Mouse (Mus musculus): ENCODE data around the gene Mylk. TPM values are rescaled to one million over a fixed set of nuclear protein-coding genes. Genes with fewer than 3 reads are reported as not detected.

Gene Mylk
- polyA plus RNA-seq, 1 experiment from 2014 or later = 13.4 TPM

GRCm38 (mm10) chr16:35018470-35018974 lies 273.5 kb downstream of the Mylk start:
- ATAC-seq (ENCODE audit: insufficient number of reproducible peaks, insufficient read depth, low FRiP score, low TSS enrichment, low read depth) = no peak
- Histone ChIP-seq H3K27me3 (peaks cover 28% of the 10 kb centered on the region), H3K9ac (no peak overlapping the region), H3K36me3 (no peaks in the 10 kb centered on the region), H3K9me3 (no peaks in the 10 kb centered on the region; the same call in 1 of the 2 replicates), H3K4me2 (no peak overlapping the region), H3K4me3 (no peak overlapping the region), H3K27ac (no peak overlapping the region), H3K4me1 (no peaks in the 10 kb centered on the region)
- 84% methylated on average over 1 of the region's 1 CpGs for WGBS

GRCm38 (mm10) chr16:35021903-35022241 lies 276.9 kb downstream of the Mylk start:
- H3K4me2 ChIP-seq = peak overlapping the region; percentile 64
- no peak for ATAC-seq (ENCODE audit: insufficient number of reproducible peaks, insufficient read depth, low FRiP score, low TSS enrichment, low read depth)
- H3K36me3 ChIP-seq = peaks cover 12% of the 10 kb centered on the region
- H3K4me3 ChIP-seq = peak overlapping the region; percentile 66
- H3K9me3 ChIP-seq = no peaks in the 10 kb centered on the region
- H3K27ac ChIP-seq = no peak overlapping the region
- no peaks in the 10 kb centered on the region for H3K4me1 ChIP-seq
- no peak overlapping the region for H3K9ac ChIP-seq
- 56% methylated on average over 5 of the region's 5 CpGs for WGBS
- peaks cover 22% of the 10 kb centered on the region for H3K27me3 ChIP-seq

GRCm38 (mm10) chr16:35022242-35023137 lies 277.5 kb downstream of the Mylk start, which contains the start of gene Hacd2:
Gene Hacd2 (plus strand): TSS chr16:35022428.
- peak within 1 kb of the TSS; percentile 64 for H3K4me2 ChIP-seq
- H3K9me3 ChIP-seq = no peaks in the 10 kb centered on the region
- H3K4me1 ChIP-seq = no peaks in the 10 kb centered on the region
- peaks cover 22% of the 10 kb centered on the region for H3K27me3 ChIP-seq
- under 1% methylated on average over 83 of the region's 97 CpGs for WGBS
- H3K4me3 ChIP-seq = peak within 1 kb of the TSS; percentile 66
- peak; percentile 99 for ATAC-seq (ENCODE audit: insufficient number of reproducible peaks, insufficient read depth, low FRiP score, low TSS enrichment, low read depth)
- peaks cover 17% of the 10 kb centered on the region for H3K36me3 ChIP-seq
- H3K27ac ChIP-seq = peak within 1 kb of the TSS; percentile 71
- peak within 1 kb of the TSS; percentile 80 for H3K9ac ChIP-seq

- H3K9ac ChIP-seq = peak overlapping the region; percentile 80
- H3K4me3 ChIP-seq = peak overlapping the region; percentile 66
- 5% methylated on average over 8 of the region's 8 CpGs for WGBS
- H3K9me3 ChIP-seq = no peaks in the 10 kb centered on the region
- peak overlapping the region; percentile 64 for H3K4me2 ChIP-seq
- peak overlapping the region; percentile 71; the same call in 1 of the 2 replicates for H3K27ac ChIP-seq
- ATAC-seq (ENCODE audit: insufficient number of reproducible peaks, insufficient read depth, low FRiP score, low TSS enrichment, low read depth) = no peak
- H3K27me3 ChIP-seq = peaks cover 20% of the 10 kb centered on the region
- H3K36me3 ChIP-seq = peaks cover 17% of the 10 kb centered on the region
- H3K4me1 ChIP-seq = no peaks in the 10 kb centered on the region
Measured at GRCm38 (mm10) chr16:35023138-35023735, 278.2 kb downstream of the Mylk start.

- ATAC-seq (ENCODE audit: insufficient number of reproducible peaks, insufficient read depth, low FRiP score, low TSS enrichment, low read depth) = no peak
- 82% methylated on average over 5 of the region's 5 CpGs for WGBS
Measured at GRCm38 (mm10) chr16:35024300-35024699, 279.3 kb downstream of the Mylk start.

GRCm38 (mm10) chr16:35025347-35025746 lies 280.3 kb downstream of the Mylk start:
- H3K9ac ChIP-seq = no peak overlapping the region
- no peaks in the 10 kb centered on the region for H3K4me1 ChIP-seq
- no peak for ATAC-seq (ENCODE audit: insufficient number of reproducible peaks, insufficient read depth, low FRiP score, low TSS enrichment, low read depth)
- H3K4me2 ChIP-seq = no peak overlapping the region
- peaks cover 6% of the 10 kb centered on the region for H3K27me3 ChIP-seq
- 96% methylated on average over 4 of the region's 4 CpGs for WGBS
- no peak overlapping the region for H3K27ac ChIP-seq
- H3K9me3 ChIP-seq = no peaks in the 10 kb centered on the region
- no peak overlapping the region for H3K4me3 ChIP-seq
- peaks cover 33% of the 10 kb centered on the region for H3K36me3 ChIP-seq

More at GRCm38 (mm10) chr16:35024300-35024699, 279.3 kb downstream of the Mylk start:
- H3K36me3 ChIP-seq = peaks cover 27% of the 10 kb centered on the region
- H3K27ac ChIP-seq = no peak overlapping the region
- H3K9ac ChIP-seq = no peak overlapping the region
- peaks cover 15% of the 10 kb centered on the region for H3K27me3 ChIP-seq
- no peak overlapping the region for H3K4me2 ChIP-seq
- H3K9me3 ChIP-seq = no peaks in the 10 kb centered on the region
- H3K4me1 ChIP-seq = no peaks in the 10 kb centered on the region
- no peak overlapping the region for H3K4me3 ChIP-seq

GRCm38 (mm10) chr16:35033241-35033640 lies 288.2 kb downstream of the Mylk start:
- ATAC-seq (ENCODE audit: insufficient number of reproducible peaks, insufficient read depth, low FRiP score, low TSS enrichment, low read depth) = no peak
- peaks cover 39% of the 10 kb centered on the region for H3K36me3 ChIP-seq

GRCm38 (mm10) chr16:35033809-35034577 lies 289.0 kb downstream of the Mylk start:
- no peaks in the 10 kb centered on the region for H3K27me3 ChIP-seq
- peaks cover 34% of the 10 kb centered on the region for H3K36me3 ChIP-seq
- H3K9ac ChIP-seq = no peak overlapping the region
- peak overlapping the region; percentile 76 for H3K27ac ChIP-seq
- no peaks in the 10 kb centered on the region for H3K4me1 ChIP-seq
- H3K4me3 ChIP-seq = no peak overlapping the region
- ATAC-seq (ENCODE audit: insufficient number of reproducible peaks, insufficient read depth, low FRiP score, low TSS enrichment, low read depth) = no peak
- WGBS = 69% methylated on average over 8 of the region's 8 CpGs
- H3K4me2 ChIP-seq = no peak overlapping the region
- H3K9me3 ChIP-seq = no peaks in the 10 kb centered on the region

More at GRCm38 (mm10) chr16:35033241-35033640, 288.2 kb downstream of the Mylk start:
- Histone ChIP-seq H3K4me3 (no peak overlapping the region), H3K27me3 (no peaks in the 10 kb centered on the region), H3K27ac (peak overlapping the region; percentile 76), H3K9me3 (no peaks in the 10 kb centered on the region), H3K4me1 (no peaks in the 10 kb centered on the region), H3K9ac (no peak overlapping the region), H3K4me2 (no peak overlapping the region)
- WGBS = 81% methylated on average over 3 of the region's 3 CpGs

- peaks cover 37% of the 10 kb centered on the region for H3K36me3 ChIP-seq
Measured at GRCm38 (mm10) chr16:35034971-35035370, 290.0 kb downstream of the Mylk start.

GRCm38 (mm10) chr16:35036754-35037153 lies 291.7 kb downstream of the Mylk start:
- 90% methylated on average over 5 of the region's 5 CpGs for WGBS
- Histone ChIP-seq H3K36me3 (peaks cover 35% of the 10 kb centered on the region), H3K4me3 (no peak overlapping the region), H3K9me3 (no peaks in the 10 kb centered on the region), H3K4me1 (no peaks in the 10 kb centered on the region), H3K27me3 (no peaks in the 10 kb centered on the region), H3K9ac (no peak overlapping the region), H3K27ac (no peak overlapping the region), H3K4me2 (no peak overlapping the region)
- no peak for ATAC-seq (ENCODE audit: insufficient number of reproducible peaks, insufficient read depth, low FRiP score, low TSS enrichment, low read depth)

More at GRCm38 (mm10) chr16:35034971-35035370, 290.0 kb downstream of the Mylk start:
- Histone ChIP-seq H3K4me3 (no peak overlapping the region), H3K27ac (no peak overlapping the region), H3K4me2 (no peak overlapping the region), H3K9me3 (no peaks in the 10 kb centered on the region), H3K4me1 (no peaks in the 10 kb centered on the region), H3K27me3 (no peaks in the 10 kb centered on the region), H3K9ac (no peak overlapping the region)
- 82% methylated on average over 5 of the region's 5 CpGs for WGBS
- ATAC-seq (ENCODE audit: insufficient number of reproducible peaks, insufficient read depth, low FRiP score, low TSS enrichment, low read depth) = no peak

- Histone ChIP-seq H3K4me3 (no peak overlapping the region), H3K9me3 (no peaks in the 10 kb centered on the region), H3K27me3 (no peaks in the 10 kb centered on the region), H3K4me2 (no peak overlapping the region), H3K36me3 (peaks cover 38% of the 10 kb centered on the region), H3K27ac (no peak overlapping the region), H3K9ac (no peak overlapping the region), H3K4me1 (no peaks in the 10 kb centered on the region)
- ATAC-seq (ENCODE audit: insufficient number of reproducible peaks, insufficient read depth, low FRiP score, low TSS enrichment, low read depth) = no peak
- WGBS = 23% methylated on average over 4 of the region's 4 CpGs
Measured at GRCm38 (mm10) chr16:35038343-35039057, 293.5 kb downstream of the Mylk start.

Measured in embryonic facial prominence, embryonic 13.5 days (tissue).